Mouse (Mus musculus) kidney, embryonic 14.5 days (tissue): ENCODE data around the gene Fam166a. TPM values are rescaled to one million over a fixed set of nuclear protein-coding genes. Genes with fewer than 3 reads are reported as not detected.
A peak's percentile ranks its signal among the peaks of the same experiment; 100 is the strongest.

Experiments used
- ATAC-seq: fragments of 200-750 bp; cut with Nextera tagmentation; 2 replicates; pipeline ENCODE4 v1.8.0; 2017; ENCODE audit warnings: moderate number of reproducible peaks, mild to moderate bottlenecking, moderate TSS enrichment, moderate library complexity; ENCODE audit not compliant: low FRiP score, low TSS enrichment
- H3K27ac ChIP-seq: fragments of 300-500 bp; sonication (generic); 2 replicates; pipeline ENCODE4 v1.5.1; 2014; ENCODE audit warnings: low read depth, mild to moderate bottlenecking, low read length, moderate library complexity, mixed read lengths
- H3K27me3 ChIP-seq: fragments of 300-500 bp; sonication (generic); 2 replicates; pipeline ENCODE4 v1.6.1; 2014; ENCODE audit warnings: mild to moderate bottlenecking, low read length; ENCODE audit not compliant: control insufficient read depth, insufficient read depth
- H3K36me3 ChIP-seq: fragments of 300-500 bp; sonication (generic); 2 replicates; pipeline ENCODE4 v1.6.1; 2014; ENCODE audit warnings: low read length, mixed read lengths; ENCODE audit not compliant: control insufficient read depth, insufficient read depth
- H3K4me1 ChIP-seq: fragments of 300-500 bp; sonication (generic); 2 replicates; pipeline ENCODE4 v1.6.1; 2014; ENCODE audit warnings: low read length, mixed read lengths; ENCODE audit not compliant: control insufficient read depth, insufficient read depth
- H3K4me2 ChIP-seq: fragments of 300-500 bp; sonication (generic); replicated peaks from 2 replicates; pipeline ENCODE4 v1.6.1; 2014; ENCODE audit warnings: low read depth, mild to moderate bottlenecking, low read length
- H3K4me3 ChIP-seq: fragments of 300-500 bp; sonication (generic); 2 replicates; pipeline ENCODE4 v1.5.1; 2014; ENCODE audit warnings: mild to moderate bottlenecking, low read length
- H3K9ac ChIP-seq: fragments of 300-500 bp; sonication (generic); 2 replicates; pipeline ENCODE4 v1.6.1; 2014; ENCODE audit warnings: low read depth, mild to moderate bottlenecking, low read length, moderate library complexity
- H3K9me3 ChIP-seq: fragments of 300-500 bp; sonication (generic); 2 replicates; pipeline ENCODE4 v1.6.1; 2016; ENCODE audit warnings: low read length; ENCODE audit not compliant: control insufficient read depth
- WGBS: fragments of 180-500 bp; shearing (Covaris S2); extraction: QIAGEN DNeasy Blood & Tissue Kit; methylation state at CpG from one replicate; pipeline ENCODE4 v1.1.7; 2014; 5-methylcytosine and 5-hydroxymethylcytosine counted together
- polyA plus RNA-seq: library from polyadenylated mRNA; unstranded; fragments of >200 nt; fragmentation: Nextera tagmentation; extraction: Ambion mirVana; gene quantifications from 2 replicates; pipeline ENCODE4 v1.2.1, GENCODE M21; 2014

Fam166a gene
- polyA plus RNA-seq, 1 experiment from 2014 or later = 0.55 TPM

GRCm38 (mm10) chr2:25207593-25207992 lies 11.0 kb upstream of the Fam166a start:
- Histone ChIP-seq H3K9me3 (no peaks in the 10 kb centered on the region), H3K36me3 (peaks cover 59% of the 10 kb centered on the region)

DNA sequence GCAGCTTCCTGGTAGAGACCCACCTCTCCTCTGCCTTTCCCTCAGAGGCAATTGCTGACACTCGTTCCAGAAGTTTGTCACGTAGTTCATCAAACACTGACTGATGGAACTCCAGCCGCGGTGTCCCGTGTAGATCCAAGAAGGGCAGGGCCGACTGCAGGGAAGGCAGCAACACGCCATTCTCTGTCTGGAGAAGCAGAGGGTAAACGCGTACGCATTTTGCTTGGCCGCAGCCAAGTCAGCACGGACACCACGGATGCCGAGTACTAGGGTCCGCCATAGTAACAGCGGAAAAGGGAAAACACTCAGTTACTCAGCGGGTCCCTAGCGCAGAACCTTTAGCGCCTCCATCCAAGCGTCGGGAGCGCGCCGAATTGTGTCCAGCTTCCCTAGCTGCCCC lies 7.9 kb upstream of the Fam166a start:
- no peaks in the 10 kb centered on the region for H3K27me3 ChIP-seq
- peak overlapping the region; percentile 90 for H3K4me2 ChIP-seq
- no peak for ATAC-seq
- peaks cover 15% of the 10 kb centered on the region for H3K4me1 ChIP-seq
- under 1% methylated on average over 24 of the region's 24 CpGs for WGBS
- H3K9me3 ChIP-seq = no peaks in the 10 kb centered on the region
- peak overlapping the region; percentile 87 for H3K27ac ChIP-seq
- peaks cover 28% of the 10 kb centered on the region for H3K36me3 ChIP-seq
- peak overlapping the region; percentile 92 for H3K4me3 ChIP-seq
- peak overlapping the region; percentile 92 for H3K9ac ChIP-seq

More at GRCm38 (mm10) chr2:25207593-25207992, 11.0 kb upstream of the Fam166a start:
- no peak overlapping the region for H3K27ac ChIP-seq
- ATAC-seq = no peak
- H3K4me3 ChIP-seq = no peak overlapping the region
- no peak overlapping the region for H3K4me2 ChIP-seq
- whole genome bisulfite sequencing = 83% methylated on average over 1 of the region's 1 CpGs
- no peaks in the 10 kb centered on the region for H3K27me3 ChIP-seq
- H3K9ac ChIP-seq = no peak overlapping the region
- H3K4me1 ChIP-seq = peaks cover 15% of the 10 kb centered on the region

GRCm38 (mm10) chr2:25211121-25211670 lies 7.3 kb upstream of the Fam166a start, which contains the start of gene Nelfb:
Nelfb (minus strand) TSS chr2:25211489.
- WGBS = under 1% methylated on average over 44 of the region's 44 CpGs
- H3K27me3 ChIP-seq = no peaks in the 10 kb centered on the region
- peak within 1 kb of the TSS; percentile 92 for H3K4me3 ChIP-seq
- peaks cover 15% of the 10 kb centered on the region for H3K4me1 ChIP-seq
- H3K4me2 ChIP-seq = peak within 1 kb of the TSS; percentile 90
- peaks cover 23% of the 10 kb centered on the region for H3K36me3 ChIP-seq
- no peaks in the 10 kb centered on the region for H3K9me3 ChIP-seq
- H3K9ac ChIP-seq = peak within 1 kb of the TSS; percentile 92
- ATAC-seq = peak; percentile 96
- peak within 1 kb of the TSS; percentile 87 for H3K27ac ChIP-seq

DNA sequence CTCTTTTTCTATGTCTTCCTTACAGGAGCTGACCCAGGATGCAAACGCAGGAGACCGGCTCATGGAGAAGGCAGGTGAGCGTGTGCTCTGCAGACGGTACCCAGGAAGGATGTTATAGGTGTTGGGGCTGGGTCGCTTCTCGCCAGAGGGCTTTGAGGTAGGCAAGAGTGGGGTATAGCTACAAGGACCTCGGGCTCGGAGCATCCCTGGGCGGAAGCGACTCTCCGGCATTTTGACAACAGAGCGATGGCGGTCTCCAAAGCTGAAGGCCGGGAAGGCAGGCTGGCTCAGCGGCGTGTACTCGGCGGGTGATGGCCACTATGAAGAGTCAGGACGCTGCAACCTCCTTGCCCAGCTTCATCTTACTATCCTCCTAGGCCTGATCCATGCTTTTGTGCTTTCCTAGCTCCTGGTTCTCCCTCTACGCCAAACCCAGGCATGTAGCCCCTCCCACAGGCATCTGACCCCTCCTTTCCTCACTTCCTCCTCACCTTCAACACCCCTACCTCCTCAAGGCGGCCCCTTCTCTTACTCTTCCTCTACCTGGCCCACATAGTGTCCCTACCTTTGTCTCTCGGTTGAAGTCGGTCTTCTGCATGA lies 5.2 kb upstream of the Fam166a start:
- Histone ChIP-seq H3K4me2 (no peak overlapping the region), H3K27me3 (no peaks in the 10 kb centered on the region), H3K4me3 (no peak overlapping the region), H3K9me3 (no peaks in the 10 kb centered on the region), H3K4me1 (peaks cover 15% of the 10 kb centered on the region), H3K27ac (no peak overlapping the region), H3K36me3 (peaks cover 7% of the 10 kb centered on the region; the same call in 1 of the 2 replicates), H3K9ac (no peak overlapping the region)
- WGBS = 62% methylated on average over 23 of the region's 23 CpGs
- ATAC-seq = no peak

GRCm38 (mm10) chr2:25214444-25214843 lies 4.1 kb upstream of the Fam166a start, which contains the start of gene Stpg3:
Stpg3 (minus strand) TSS chr2:25214637.
- no peak for ATAC-seq
- Histone ChIP-seq H3K36me3 (no peaks in the 10 kb centered on the region), H3K4me2 (no peak within 1 kb of the TSS), H3K4me3 (no peak within 1 kb of the TSS), H3K27ac (no peak within 1 kb of the TSS), H3K27me3 (no peaks in the 10 kb centered on the region), H3K9me3 (no peaks in the 10 kb centered on the region), H3K9ac (no peak within 1 kb of the TSS), H3K4me1 (peaks cover 10% of the 10 kb centered on the region)
- 55% methylated on average over 3 of the region's 3 CpGs for WGBS

DNA sequence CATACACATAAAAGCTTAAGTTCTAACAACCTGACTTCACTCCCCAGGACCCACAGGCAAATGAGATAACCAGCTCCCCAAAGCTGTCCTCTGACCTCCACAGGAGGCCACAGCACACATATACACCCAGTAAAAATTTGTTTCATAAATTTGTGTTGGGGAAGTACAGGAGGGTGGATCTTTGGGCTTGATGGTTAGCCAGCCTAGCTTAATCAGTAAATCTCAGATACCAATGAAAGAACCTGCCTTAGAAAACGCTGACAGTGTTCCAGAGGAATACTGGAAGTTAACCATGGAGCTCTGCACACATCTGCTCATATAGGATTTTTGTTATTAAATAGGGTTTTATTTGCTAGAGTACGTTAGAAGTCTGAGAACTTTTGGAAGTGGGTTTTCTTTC lies 879 bp upstream of the Fam166a start:
- Histone ChIP-seq H3K9ac (no peak overlapping the region), H3K27ac (no peak overlapping the region), H3K9me3 (no peaks in the 10 kb centered on the region), H3K27me3 (no peaks in the 10 kb centered on the region), H3K4me3 (no peak overlapping the region), H3K4me2 (no peak overlapping the region), H3K4me1 (no peaks in the 10 kb centered on the region), H3K36me3 (peaks cover 8% of the 10 kb centered on the region; the same call in 1 of the 2 replicates)
- WGBS = 49% methylated on average over 2 of the region's 2 CpGs
- ATAC-seq = no peak

- Histone ChIP-seq H3K9ac (no peak overlapping the region), H3K4me3 (no peak overlapping the region), H3K9me3 (no peaks in the 10 kb centered on the region), H3K4me2 (no peak overlapping the region), H3K36me3 (peaks cover 11% of the 10 kb centered on the region; the same call in 1 of the 2 replicates), H3K27me3 (no peaks in the 10 kb centered on the region), H3K4me1 (peaks cover 13% of the 10 kb centered on the region), H3K27ac (no peak overlapping the region)
- 69% methylated on average over 5 of the region's 5 CpGs for WGBS
- no peak for ATAC-seq
Observed at GRCm38 (mm10) chr2:25221331-25221772, 2.8 kb downstream of the Fam166a start.

- peaks cover 11% of the 10 kb centered on the region; the same call in 1 of the 2 replicates for H3K36me3 ChIP-seq
- H3K27ac ChIP-seq = peak overlapping the region; percentile 92
- H3K9ac ChIP-seq = peak overlapping the region; percentile 76
- peak overlapping the region; percentile 86 for H3K4me3 ChIP-seq
- H3K9me3 ChIP-seq = no peaks in the 10 kb centered on the region
- H3K27me3 ChIP-seq = no peaks in the 10 kb centered on the region
- peak overlapping the region; percentile 59 for H3K4me2 ChIP-seq
- peak; percentile 53 for ATAC-seq
- H3K4me1 ChIP-seq = peaks cover 18% of the 10 kb centered on the region
- WGBS = under 1% methylated on average over 50 of the region's 53 CpGs
Observed at GRCm38 (mm10) chr2:25223681-25224491, 5.3 kb downstream of the Fam166a start.

DNA sequence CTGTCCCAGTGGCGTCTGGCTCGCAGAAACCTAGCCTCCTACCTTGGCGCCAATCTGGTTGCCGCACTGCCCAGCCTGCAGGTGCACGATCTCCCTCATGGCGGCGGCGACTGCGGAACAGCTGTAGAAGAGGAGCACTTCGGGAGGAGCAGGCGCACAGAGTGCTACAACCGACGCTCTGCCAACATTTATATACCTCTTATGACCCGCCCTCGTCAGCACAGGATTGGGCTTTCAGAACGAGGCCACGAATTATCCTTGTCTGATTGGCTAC lies 5.9 kb downstream of the Fam166a start, which contains the start of gene Tubb4b:
Gene Tubb4b (minus strand): TSS at position 211 of the 274 bp plus-strand sequence.
- Histone ChIP-seq H3K4me2 (peak within 1 kb of the TSS; percentile 59), H3K27ac (peak within 1 kb of the TSS; percentile 97), H3K4me1 (peaks cover 18% of the 10 kb centered on the region), H3K9me3 (no peaks in the 10 kb centered on the region), H3K9ac (peak within 1 kb of the TSS; percentile 76), H3K4me3 (peak within 1 kb of the TSS; percentile 86), H3K36me3 (peaks cover 11% of the 10 kb centered on the region; the same call in 1 of the 2 replicates), H3K27me3 (no peaks in the 10 kb centered on the region)
- 1% methylated on average over 17 of the region's 17 CpGs for WGBS
- ATAC-seq = no peak
